Mouse (Mus musculus): ENCODE data around the gene Supt6. TPM values are rescaled to one million over a fixed set of nuclear protein-coding genes. Genes with fewer than 3 reads are reported as not detected.

The Supt6 gene
- total and polyA plus RNA-seq, 3 experiments: 39.6 to 93.2 (median 59.8) TPM

DNA sequence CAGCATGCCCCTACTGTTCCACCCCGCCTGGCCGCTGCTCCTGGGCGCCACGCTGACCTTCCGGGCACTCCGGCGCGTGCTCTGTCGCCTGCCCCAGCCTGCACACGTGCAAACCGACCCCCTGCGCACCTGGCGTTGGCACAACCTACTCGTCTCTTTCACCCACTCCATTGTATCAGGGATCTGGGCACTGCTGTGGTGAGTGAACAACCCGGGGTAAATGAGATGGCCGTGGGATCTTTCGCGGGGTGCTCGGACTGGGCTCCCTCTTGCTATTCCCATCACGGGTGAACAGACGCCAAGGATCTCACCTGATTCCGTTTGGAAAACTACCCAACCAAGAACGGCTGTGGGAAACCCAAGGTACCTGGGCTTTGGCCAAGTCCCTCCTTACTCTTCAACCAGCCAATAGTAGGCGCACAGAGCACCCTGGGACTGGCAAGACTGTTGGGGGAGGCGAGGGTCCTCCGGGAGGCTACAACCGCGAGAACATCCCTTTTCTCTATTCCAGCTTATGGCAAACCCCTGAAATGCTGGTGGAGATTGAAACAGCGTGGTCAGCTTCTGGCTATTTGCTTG is 66.8 kb downstream of the Supt6 start (continued):
- TF ChIP-seq USF1 (IDR thresholded peaks at IDR 0.05; ENCODE audit: low read depth, low read length) (no peak), E2F4 (IDR thresholded peaks at IDR 0.05; ENCODE audit: borderline replicate concordance, low read depth, low read length) (no peak), MAZ (IDR thresholded peaks at IDR 0.05; ENCODE audit: low read depth, low read length) (0 out of 2 replicates have a peak, but pooled peaks have one; percentile 35)

DNA sequence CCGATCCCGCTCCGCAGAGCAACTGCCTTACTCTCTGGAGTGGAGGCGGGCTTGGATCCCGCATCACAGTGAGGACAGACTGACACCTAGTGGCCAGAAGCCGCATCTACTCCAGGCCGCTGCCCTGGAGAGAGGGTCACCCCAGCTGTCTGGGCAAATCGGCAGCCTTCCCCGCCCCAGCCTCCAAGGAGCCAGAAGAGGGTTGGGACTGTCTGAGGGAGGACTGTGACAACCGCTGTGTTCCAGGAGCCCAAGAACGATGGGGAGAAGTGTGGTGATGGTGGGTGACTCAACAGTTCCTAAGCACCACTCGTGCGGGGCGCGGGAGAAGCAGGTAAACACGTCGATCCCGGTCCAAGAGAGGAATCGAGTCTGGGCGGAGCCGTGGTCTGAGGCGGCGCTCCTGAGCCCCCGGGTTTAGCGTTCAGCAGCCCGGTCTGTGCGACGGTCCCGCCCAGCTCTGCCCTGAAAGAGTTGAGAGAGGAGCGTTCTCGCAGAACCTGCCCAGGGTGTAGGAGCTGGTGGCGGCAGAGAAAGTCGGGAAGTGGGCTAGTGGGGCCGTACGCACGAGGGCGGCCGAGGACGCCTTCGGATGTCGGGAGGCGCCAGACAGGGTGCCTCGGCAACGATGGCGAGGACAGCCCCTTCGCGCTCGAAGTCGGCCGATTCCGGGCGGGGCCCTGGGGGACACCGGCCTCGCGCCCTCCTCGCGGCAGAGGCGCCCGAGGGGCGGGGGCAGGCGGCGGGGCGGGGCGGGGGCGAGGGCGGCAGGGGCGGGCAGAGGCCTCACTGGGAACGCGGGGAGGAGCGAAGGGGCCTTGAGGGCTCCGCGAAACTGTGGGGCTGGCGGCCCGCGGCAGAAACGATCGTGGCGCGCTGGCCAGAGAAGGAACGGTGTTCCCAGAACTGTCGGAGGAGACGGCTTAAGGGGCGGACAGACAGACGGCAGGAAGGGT is 67.6 kb downstream of the Supt6 start:
- peak overlapping the region; percentile 96 for H3K27ac ChIP-seq (ENCODE audit: control insufficient read depth, low read depth, low read length)
- peak overlapping the region; percentile 92 for H3K9ac ChIP-seq (ENCODE audit: control insufficient read depth, low read depth, low read length, poor library complexity, severe bottlenecking)
- peak overlapping the region; percentile 67 to 81 for H3K4me3 ChIP-seq (ENCODE audit: control insufficient read depth in 1 of 2, insufficient read depth in 1 of 2, low read depth in 2 of 2, low read length in 2 of 2)
- H3K36me3 ChIP-seq (ENCODE audit: control insufficient read depth in 1 of 2, insufficient read depth in 2 of 2, low read length in 2 of 2): peaks cover 12 to 32% of the 10 kb centered on the region in 2 experiments
- peaks cover 4 to 19% of the 10 kb centered on the region in 2 experiments; a peak in 2 of 4 replicates for H3K4me1 ChIP-seq (ENCODE audit: control insufficient read depth in 1 of 2, insufficient read depth in 2 of 2, low read length in 2 of 2)
- no peaks in the 10 kb centered on the region for H3K27me3 ChIP-seq (ENCODE audit: control insufficient read depth in 1 of 2, insufficient read depth in 2 of 2, low read length in 2 of 2)
- no peaks in the 10 kb centered on the region for H3K9me3 ChIP-seq (replicated peaks; ENCODE audit: insufficient read depth, low read length)
- peaks cover 29% of the 10 kb centered on the region for H3K79me2 ChIP-seq (ENCODE audit: control insufficient read depth, insufficient read depth, low read length, poor library complexity)
- peak; percentile 98 for DNase-seq (ENCODE audit: low read depth, low spot score)
- no peak for TF ChIP-seq MEF2A (IDR thresholded peaks at IDR 0.05; ENCODE audit: extremely low read depth, insufficient replicate concordance, low read depth, low read length, poor library complexity, severe bottlenecking)
- TF ChIP-seq POLR2A (IDR thresholded peaks at IDR 0.05; ENCODE audit: control insufficient read depth in 1 of 2, insufficient read depth in 1 of 2, low read depth in 1 of 2, low read length in 2 of 2, poor library complexity in 1 of 2): peak; percentile 63 to 72; a peak in 3 of 4 replicates
- peak; percentile 46 for TF ChIP-seq TCF12 (IDR thresholded peaks at IDR 0.05; ENCODE audit: low read depth, low read length)
- TF ChIP-seq JUND (IDR thresholded peaks at IDR 0.05; ENCODE audit: low read depth, low read length): no peak
- TF ChIP-seq ZNF384 (IDR thresholded peaks at IDR 0.05; ENCODE audit: low read depth, low read length): no peak
- TF ChIP-seq GABPA (IDR thresholded peaks at IDR 0.05; ENCODE audit: low read depth, low read length): 0 out of 2 replicates have a peak, but pooled peaks have one; percentile 17
- TF ChIP-seq MXI1 (IDR thresholded peaks at IDR 0.05; ENCODE audit: low read depth, low read length): peak; percentile 74
- TF ChIP-seq MAZ (IDR thresholded peaks at IDR 0.05; ENCODE audit: low read depth, low read length): peak; percentile 64; the same call in 1 of the 2 replicates
- peak; percentile 78 for TF ChIP-seq ZC3H11A (IDR thresholded peaks at IDR 0.05; ENCODE audit: low read depth, low read length)
- peak; percentile 29; the same call in 1 of the 2 replicates for TF ChIP-seq CHD1 (IDR thresholded peaks at IDR 0.05; ENCODE audit: low read depth, low read length)
- no peak for TF ChIP-seq HCFC1 (IDR thresholded peaks at IDR 0.05; ENCODE audit: low read depth, low read length)
- peak; percentile 10; the same call in 1 of the 2 replicates for TF ChIP-seq UBTF (IDR thresholded peaks at IDR 0.05; ENCODE audit: borderline replicate concordance, insufficient read depth, low read depth, low read length)
- 0 out of 2 replicates have a peak, but pooled peaks have one; percentile 3 for TF ChIP-seq USF1 (IDR thresholded peaks at IDR 0.05; ENCODE audit: low read depth, low read length)
- no peak for TF ChIP-seq POLR2AphosphoS2 (IDR thresholded peaks at IDR 0.05; ENCODE audit: low read length)
- no peak; the same call in 1 of the 2 replicates for TF ChIP-seq RCOR1 (IDR thresholded peaks at IDR 0.05; ENCODE audit: low read depth, low read length)
- peak; percentile 97 for TF ChIP-seq RAD21 (IDR thresholded peaks at IDR 0.05; ENCODE audit: low read depth, low read length)
- TF ChIP-seq KAT2A (conservative IDR thresholded peaks at IDR 0.05; ENCODE audit: low read depth, low read length): no peak
- no peak for TF ChIP-seq TAL1 (IDR thresholded peaks at IDR 0.05; ENCODE audit: low read length)
- peak; percentile 6 for TF ChIP-seq ETS1 (IDR thresholded peaks at IDR 0.05; ENCODE audit: low read depth, low read length)
- TF ChIP-seq CHD2 (IDR thresholded peaks at IDR 0.05; ENCODE audit: low read length): no peak
- TF ChIP-seq BHLHE40 (IDR thresholded peaks at IDR 0.05; ENCODE audit: borderline replicate concordance, low read depth, low read length): no peak
- no peak for TF ChIP-seq MYB (IDR thresholded peaks at IDR 0.05; ENCODE audit: low read depth, low read length)
- no peak for TF ChIP-seq POLR2AphosphoS5 (IDR thresholded peaks at IDR 0.05; ENCODE audit: borderline replicate concordance, low read depth, low read length)
- no peak for TF ChIP-seq E2F4 (IDR thresholded peaks at IDR 0.05; ENCODE audit: borderline replicate concordance, low read depth, low read length)
- TF ChIP-seq ZMIZ1 (IDR thresholded peaks at IDR 0.05; ENCODE audit: low read depth, low read length): peak; percentile 81
- peak; percentile 83 for TF ChIP-seq SMC3 (IDR thresholded peaks at IDR 0.05; ENCODE audit: low read depth, low read length)
- TF ChIP-seq EP300 (IDR thresholded peaks at IDR 0.05; ENCODE audit: low read depth in 1 of 2, low read length in 2 of 2): no peak; a peak in 1 of 4 replicates
- peak; percentile 10; the same call in 1 of the 2 replicates for TF ChIP-seq TBP (IDR thresholded peaks at IDR 0.05; ENCODE audit: low read depth, low read length)
- no peak for TF ChIP-seq GATA1 (IDR thresholded peaks at IDR 0.05; ENCODE audit: low read depth, low read length)
- peak; percentile 23 for TF ChIP-seq ELF1 (IDR thresholded peaks at IDR 0.05; ENCODE audit: low read depth, low read length)
- TF ChIP-seq MAX (IDR thresholded peaks at IDR 0.05; ENCODE audit: low read length): 0 out of 2 replicates have a peak, but pooled peaks have one; percentile 8
